Mouse (Mus musculus): ENCODE results near the gene Heyl. TPM values are rescaled to one million over a fixed set of nuclear protein-coding genes. Genes with fewer than 3 reads are reported as not detected.
A peak's percentile ranks its signal among the peaks of the same experiment; 100 is the strongest.

Gene Heyl
- total and polyA plus RNA-seq, 2 experiments: 0.28 to 1.0 TPM

- DNase-seq (ENCODE audit: extremely low read depth, low read depth, low spot score): peak; percentile 23
- Histone ChIP-seq H3K27me3 (ENCODE audit: control insufficient read depth, insufficient read depth, low read length) (no peaks in the 10 kb centered on the region), H3K79me2 (ENCODE audit: control insufficient read depth, insufficient read depth, low read length) (peaks cover 10% of the 10 kb centered on the region; the same call in 1 of the 2 replicates), H3K27ac (replicated peaks; ENCODE audit: insufficient read depth, low read depth, low read length) (no peak overlapping the region), H3K36me3 (ENCODE audit: control insufficient read depth, insufficient read depth, low read length) (peaks cover 26% of the 10 kb centered on the region), H3K4me1 (ENCODE audit: control insufficient read depth, insufficient read depth, low read length) (peaks cover 14% of the 10 kb centered on the region), H3K9ac (ENCODE audit: low read depth, low read length) (peak overlapping the region; percentile 10; the same call in 1 of the 2 replicates), H3K4me3 (ENCODE audit: insufficient read depth, low read depth, low read length) (no peak overlapping the region)
- 66% methylated on average over 6 of the region's 6 CpGs for WGBS
- TF ChIP-seq POLR2A (IDR thresholded peaks at IDR 0.05; ENCODE audit: extremely low read depth, insufficient read depth, low read length) (no peak), CTCF (IDR thresholded peaks at IDR 0.05; ENCODE audit: low read depth, low read length) (no peak)
Observed at GRCm38 (mm10) chr4:123284731-123285624, 51.6 kb downstream of the Heyl start.

- no peak overlapping the region for H3K27ac ChIP-seq (replicated peaks; ENCODE audit: insufficient read depth, low read depth, low read length)
- peaks cover 14% of the 10 kb centered on the region for H3K4me1 ChIP-seq (ENCODE audit: control insufficient read depth, insufficient read depth, low read length)
- no peaks in the 10 kb centered on the region for H3K27me3 ChIP-seq (ENCODE audit: control insufficient read depth, insufficient read depth, low read length)
- H3K9ac ChIP-seq (ENCODE audit: low read depth, low read length): no peak overlapping the region
- TF ChIP-seq CTCF (IDR thresholded peaks at IDR 0.05; ENCODE audit: low read depth, low read length) (no peak), POLR2A (IDR thresholded peaks at IDR 0.05; ENCODE audit: extremely low read depth, insufficient read depth, low read length) (no peak)
- H3K36me3 ChIP-seq (ENCODE audit: control insufficient read depth, insufficient read depth, low read length): peaks cover 34% of the 10 kb centered on the region
- no peak for DNase-seq (ENCODE audit: extremely low read depth, low read depth, low spot score)
- 84% methylated on average over 2 of the region's 2 CpGs for WGBS
- H3K4me3 ChIP-seq (ENCODE audit: insufficient read depth, low read depth, low read length): no peak overlapping the region
- peaks cover 10% of the 10 kb centered on the region; the same call in 1 of the 2 replicates for H3K79me2 ChIP-seq (ENCODE audit: control insufficient read depth, insufficient read depth, low read length)
Observed at GRCm38 (mm10) chr4:123286790-123287189, 53.4 kb downstream of the Heyl start.

GRCm38 (mm10) chr4:123289038-123289437 is 55.7 kb downstream of the Heyl start:
- Histone ChIP-seq H3K79me2 (ENCODE audit: control insufficient read depth, insufficient read depth, low read length) (peaks cover 7% of the 10 kb centered on the region; the same call in 1 of the 2 replicates), H3K4me3 (ENCODE audit: insufficient read depth, low read depth, low read length) (no peak overlapping the region), H3K36me3 (ENCODE audit: control insufficient read depth, insufficient read depth, low read length) (peaks cover 55% of the 10 kb centered on the region), H3K4me1 (ENCODE audit: control insufficient read depth, insufficient read depth, low read length) (peaks cover 13% of the 10 kb centered on the region), H3K27me3 (ENCODE audit: control insufficient read depth, insufficient read depth, low read length) (no peaks in the 10 kb centered on the region), H3K9ac (ENCODE audit: low read depth, low read length) (no peak overlapping the region), H3K27ac (replicated peaks; ENCODE audit: insufficient read depth, low read depth, low read length) (no peak overlapping the region)
- 93% methylated on average over 12 of the region's 12 CpGs for WGBS
- TF ChIP-seq POLR2A (IDR thresholded peaks at IDR 0.05; ENCODE audit: extremely low read depth, insufficient read depth, low read length): no peak
- TF ChIP-seq CTCF (IDR thresholded peaks at IDR 0.05; ENCODE audit: low read depth, low read length): no peak
- no peak for DNase-seq (ENCODE audit: extremely low read depth, low read depth, low spot score)

- H3K36me3 ChIP-seq (ENCODE audit: control insufficient read depth, insufficient read depth, low read length): peaks cover 62% of the 10 kb centered on the region
- no peak overlapping the region for H3K9ac ChIP-seq (ENCODE audit: low read depth, low read length)
- H3K27ac ChIP-seq (replicated peaks; ENCODE audit: insufficient read depth, low read depth, low read length): no peak overlapping the region
Observed at GRCm38 (mm10) chr4:123292390-123292789, 59.0 kb downstream of the Heyl start.

GRCm38 (mm10) chr4:123292989-123293388 is 59.6 kb downstream of the Heyl start:
- H3K4me3 ChIP-seq (ENCODE audit: insufficient read depth, low read depth, low read length): no peak overlapping the region
- TF ChIP-seq POLR2A (IDR thresholded peaks at IDR 0.05; ENCODE audit: extremely low read depth, insufficient read depth, low read length) (no peak), CTCF (IDR thresholded peaks at IDR 0.05; ENCODE audit: low read depth, low read length) (no peak)
- H3K36me3 ChIP-seq (ENCODE audit: control insufficient read depth, insufficient read depth, low read length): peaks cover 63% of the 10 kb centered on the region
- no peaks in the 10 kb centered on the region for H3K4me1 ChIP-seq (ENCODE audit: control insufficient read depth, insufficient read depth, low read length)
- H3K27ac ChIP-seq (replicated peaks; ENCODE audit: insufficient read depth, low read depth, low read length): no peak overlapping the region
- no peak overlapping the region for H3K9ac ChIP-seq (ENCODE audit: low read depth, low read length)
- 86% methylated on average over 7 of the region's 7 CpGs for WGBS
- no peaks in the 10 kb centered on the region for H3K79me2 ChIP-seq (ENCODE audit: control insufficient read depth, insufficient read depth, low read length)
- no peak for DNase-seq (ENCODE audit: extremely low read depth, low read depth, low spot score)
- H3K27me3 ChIP-seq (ENCODE audit: control insufficient read depth, insufficient read depth, low read length): no peaks in the 10 kb centered on the region

More at GRCm38 (mm10) chr4:123292390-123292789, 59.0 kb downstream of the Heyl start:
- DNase-seq (ENCODE audit: extremely low read depth, low read depth, low spot score): no peak
- no peaks in the 10 kb centered on the region for H3K4me1 ChIP-seq (ENCODE audit: control insufficient read depth, insufficient read depth, low read length)
- TF ChIP-seq CTCF (IDR thresholded peaks at IDR 0.05; ENCODE audit: low read depth, low read length) (no peak), POLR2A (IDR thresholded peaks at IDR 0.05; ENCODE audit: extremely low read depth, insufficient read depth, low read length) (no peak)
- H3K27me3 ChIP-seq (ENCODE audit: control insufficient read depth, insufficient read depth, low read length): no peaks in the 10 kb centered on the region
- no peaks in the 10 kb centered on the region for H3K79me2 ChIP-seq (ENCODE audit: control insufficient read depth, insufficient read depth, low read length)
- 94% methylated on average over 3 of the region's 3 CpGs for WGBS
- H3K4me3 ChIP-seq (ENCODE audit: insufficient read depth, low read depth, low read length): no peak overlapping the region
